Mouse (Mus musculus): ENCODE results near the gene Tlr3. TPM values are rescaled to one million over a fixed set of nuclear protein-coding genes. Genes with fewer than 3 reads are reported as not detected.

Gene Tlr3
- polyA plus RNA-seq, 1 experiment from 2014 or later, result 0.99 TPM

GRCm38 (mm10) chr8:45410146-45410880 is 567 bp downstream of the Tlr3 start:
- Histone ChIP-seq H3K9ac (replicated peaks; ENCODE audit: low read depth, low read length) (0 out of 2 replicates have a peak overlapping the region, but pooled peaks have one; percentile 31), H3K9me3 (ENCODE audit: control insufficient read depth, low read length) (no peaks in the 10 kb centered on the region), H3K4me3 (replicated peaks; ENCODE audit: low read length) (peak overlapping the region; percentile 33), H3K36me3 (ENCODE audit: control insufficient read depth, insufficient read depth) (no peaks in the 10 kb centered on the region), H3K4me1 (replicated peaks; ENCODE audit: control insufficient read depth, insufficient read depth, low read length) (peaks cover 3% of the 10 kb centered on the region; the same call in 1 of the 2 replicates), H3K27me3 (replicated peaks; ENCODE audit: control insufficient read depth, insufficient read depth, low read length) (no peaks in the 10 kb centered on the region), H3K27ac (ENCODE audit: low read length) (no peak overlapping the region), H3K4me2 (ENCODE audit: low read length) (peak overlapping the region; percentile 56)
- ATAC-seq, result peak; percentile 87
- WGBS, result 4% methylated on average over 18 of the region's 18 CpGs

GRCm38 (mm10) chr8:45409702-45410101 is 1.2 kb downstream of the Tlr3 start:
- Histone ChIP-seq H3K9ac (replicated peaks; ENCODE audit: low read depth, low read length) (no peak overlapping the region), H3K4me3 (replicated peaks; ENCODE audit: low read length) (peak overlapping the region; percentile 33), H3K36me3 (ENCODE audit: control insufficient read depth, insufficient read depth) (no peaks in the 10 kb centered on the region), H3K9me3 (ENCODE audit: control insufficient read depth, low read length) (no peaks in the 10 kb centered on the region), H3K4me2 (ENCODE audit: low read length) (peak overlapping the region; percentile 56), H3K27me3 (replicated peaks; ENCODE audit: control insufficient read depth, insufficient read depth, low read length) (no peaks in the 10 kb centered on the region), H3K27ac (ENCODE audit: low read length) (no peak overlapping the region), H3K4me1 (replicated peaks; ENCODE audit: control insufficient read depth, insufficient read depth, low read length) (peaks cover 3% of the 10 kb centered on the region; the same call in 1 of the 2 replicates)
- no peak for ATAC-seq
- WGBS, result 39% methylated on average over 4 of the region's 4 CpGs

DNA sequence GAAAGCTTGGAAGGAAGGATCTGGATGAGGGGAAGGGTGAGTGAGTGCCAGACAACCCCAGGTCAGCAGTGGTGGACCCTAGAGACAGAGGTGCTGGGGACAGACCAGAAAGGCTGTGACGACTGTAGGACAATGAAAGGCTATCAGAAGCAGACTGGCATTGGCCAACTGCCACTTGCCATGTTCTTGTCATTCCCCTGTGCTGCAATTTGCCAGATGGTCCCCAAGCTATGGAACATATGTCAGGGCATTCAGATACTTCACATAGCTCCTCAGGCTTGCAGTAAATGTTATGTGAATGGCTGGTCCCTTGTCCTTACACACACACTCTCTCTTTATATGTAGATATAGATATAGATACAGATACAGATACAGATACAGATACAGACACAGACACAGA is 27.6 kb downstream of the Tlr3 start:
- peak; percentile 26; the same call in 1 of the 2 replicates for ATAC-seq
- peaks cover 13% of the 10 kb centered on the region for H3K4me1 ChIP-seq (replicated peaks; ENCODE audit: control insufficient read depth, insufficient read depth, low read length)
- no peaks in the 10 kb centered on the region for H3K36me3 ChIP-seq (ENCODE audit: control insufficient read depth, insufficient read depth)
- 15% methylated on average over 1 of the region's 1 CpGs for WGBS
- no peaks in the 10 kb centered on the region for H3K27me3 ChIP-seq (replicated peaks; ENCODE audit: control insufficient read depth, insufficient read depth, low read length)
- no peak overlapping the region for H3K4me2 ChIP-seq (ENCODE audit: low read length)
- no peak overlapping the region for H3K4me3 ChIP-seq (replicated peaks; ENCODE audit: low read length)
- H3K27ac ChIP-seq (ENCODE audit: low read length), result no peak overlapping the region
- no peaks in the 10 kb centered on the region for H3K9me3 ChIP-seq (ENCODE audit: control insufficient read depth, low read length)
- no peak overlapping the region for H3K9ac ChIP-seq (replicated peaks; ENCODE audit: low read depth, low read length)

DNA sequence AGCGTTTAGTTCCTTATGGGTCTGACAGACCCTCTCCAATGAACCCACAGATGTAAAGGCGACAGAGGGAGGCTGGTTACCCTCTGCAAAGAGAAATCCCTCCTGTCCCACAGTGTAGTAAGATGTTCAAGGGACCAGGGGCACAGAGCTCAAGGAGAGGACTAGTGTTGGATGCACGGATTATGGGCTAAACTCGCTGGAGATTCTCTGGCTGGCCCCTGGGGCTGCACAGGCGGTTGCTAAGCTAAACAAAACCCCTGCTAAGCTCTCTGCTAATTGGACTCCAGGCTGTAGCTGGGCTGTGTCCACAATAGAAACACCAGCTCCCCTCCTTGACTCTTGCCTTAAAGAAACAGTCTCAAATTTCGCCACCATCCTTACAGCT is 28.9 kb downstream of the Tlr3 start, which contains the start of gene Fam149a:
Fam149a (minus strand) TSS at position 329 of the 385 bp plus-strand sequence.
- no peaks in the 10 kb centered on the region for H3K27me3 ChIP-seq (replicated peaks; ENCODE audit: control insufficient read depth, insufficient read depth, low read length)
- H3K4me2 ChIP-seq (ENCODE audit: low read length), result peak within 1 kb of the TSS; percentile 84
- H3K4me1 ChIP-seq (replicated peaks; ENCODE audit: control insufficient read depth, insufficient read depth, low read length), result peaks cover 13% of the 10 kb centered on the region
- no peak within 1 kb of the TSS; the same call in 1 of the 2 replicates for H3K27ac ChIP-seq (ENCODE audit: low read length)
- WGBS, result 0% methylated on average over 6 of the region's 6 CpGs
- peak within 1 kb of the TSS; percentile 41 for H3K4me3 ChIP-seq (replicated peaks; ENCODE audit: low read length)
- H3K9me3 ChIP-seq (ENCODE audit: control insufficient read depth, low read length), result no peaks in the 10 kb centered on the region
- peak; percentile 73 for ATAC-seq
- peak within 1 kb of the TSS; percentile 56 for H3K9ac ChIP-seq (replicated peaks; ENCODE audit: low read depth, low read length)
- no peaks in the 10 kb centered on the region for H3K36me3 ChIP-seq (ENCODE audit: control insufficient read depth, insufficient read depth)

DNA sequence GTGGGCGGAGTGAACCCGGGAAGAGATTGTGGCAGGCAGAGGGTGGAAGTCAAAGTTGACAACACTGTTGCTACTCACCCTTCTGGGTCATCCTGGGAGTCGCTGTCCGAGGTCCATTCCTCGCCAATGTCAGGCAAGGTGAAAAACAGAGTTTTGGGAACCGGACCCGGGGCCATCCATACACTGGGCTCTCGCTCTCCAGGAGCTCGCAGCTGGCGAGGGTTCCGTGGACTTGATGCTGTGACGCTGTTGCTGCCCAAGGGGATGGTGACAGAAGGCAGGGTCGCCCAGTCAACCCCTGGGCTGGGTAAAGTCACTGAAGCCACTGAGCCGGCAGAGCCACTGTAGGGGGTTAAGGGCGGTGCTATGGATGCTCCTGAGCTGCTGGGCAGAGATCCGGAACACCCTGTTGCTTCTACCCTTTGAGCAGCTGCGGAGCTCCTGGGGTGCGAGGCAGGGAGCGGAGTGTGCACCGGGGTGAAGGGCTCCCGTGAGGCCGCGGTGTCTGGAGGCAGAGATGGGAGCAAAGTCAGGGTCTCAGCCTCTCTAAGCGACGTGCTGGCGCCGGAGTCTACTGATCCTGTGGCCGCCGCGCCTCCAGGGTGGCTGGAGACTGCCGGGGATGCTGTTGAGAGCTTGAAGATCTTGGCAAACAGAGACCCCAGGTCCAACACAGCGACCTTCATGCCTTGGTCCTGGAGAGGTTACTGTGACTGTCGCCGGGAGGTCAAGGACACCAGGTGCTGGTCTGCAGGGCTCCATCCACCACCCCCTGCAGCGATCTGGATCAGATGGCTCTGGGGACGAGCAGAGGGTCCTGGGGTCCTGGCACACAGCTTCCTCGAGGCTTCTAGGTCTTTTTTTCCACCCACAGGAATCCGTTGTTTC is 29.6 kb downstream of the Tlr3 start:
- H3K4me1 ChIP-seq (replicated peaks; ENCODE audit: control insufficient read depth, insufficient read depth, low read length), result peaks cover 13% of the 10 kb centered on the region
- H3K36me3 ChIP-seq (ENCODE audit: control insufficient read depth, insufficient read depth), result no peaks in the 10 kb centered on the region
- H3K27me3 ChIP-seq (replicated peaks; ENCODE audit: control insufficient read depth, insufficient read depth, low read length), result no peaks in the 10 kb centered on the region
- peak; percentile 36 for ATAC-seq
- H3K9ac ChIP-seq (replicated peaks; ENCODE audit: low read depth, low read length), result peak overlapping the region; percentile 56
- peak overlapping the region; percentile 41 for H3K4me3 ChIP-seq (replicated peaks; ENCODE audit: low read length)
- no peaks in the 10 kb centered on the region for H3K9me3 ChIP-seq (ENCODE audit: control insufficient read depth, low read length)
- no peak overlapping the region; the same call in 1 of the 2 replicates for H3K27ac ChIP-seq (ENCODE audit: low read length)
- peak overlapping the region; percentile 84 for H3K4me2 ChIP-seq (ENCODE audit: low read length)
- WGBS, result 3% methylated on average over 38 of the region's 38 CpGs

DNA sequence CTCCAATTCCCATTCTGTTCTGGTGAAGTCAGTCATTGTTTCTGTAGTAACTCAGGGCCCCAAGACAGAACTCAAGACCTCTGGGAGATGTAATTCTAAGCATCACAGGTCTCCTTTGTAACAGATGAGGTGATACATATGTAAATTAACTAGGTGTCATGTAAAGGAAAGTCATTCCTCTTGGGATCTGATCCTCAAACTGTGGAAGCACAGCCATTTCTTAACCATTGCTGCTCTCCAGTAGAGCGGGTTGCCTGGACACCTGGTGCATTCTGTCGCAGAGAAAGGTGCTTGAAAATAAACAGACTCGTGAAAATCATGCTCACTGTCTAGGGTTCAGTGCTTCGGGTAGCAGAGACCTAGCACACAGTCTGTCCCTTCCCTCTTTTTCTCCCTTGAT is 30.3 kb downstream of the Tlr3 start:
- Histone ChIP-seq H3K36me3 (ENCODE audit: control insufficient read depth, insufficient read depth) (no peaks in the 10 kb centered on the region), H3K27ac (ENCODE audit: low read length) (no peak overlapping the region), H3K27me3 (replicated peaks; ENCODE audit: control insufficient read depth, insufficient read depth, low read length) (no peaks in the 10 kb centered on the region), H3K4me1 (replicated peaks; ENCODE audit: control insufficient read depth, insufficient read depth, low read length) (peaks cover 13% of the 10 kb centered on the region), H3K4me2 (ENCODE audit: low read length) (no peak overlapping the region), H3K9me3 (ENCODE audit: control insufficient read depth, low read length) (no peaks in the 10 kb centered on the region), H3K9ac (replicated peaks; ENCODE audit: low read depth, low read length) (no peak overlapping the region), H3K4me3 (replicated peaks; ENCODE audit: low read length) (no peak overlapping the region)
- ATAC-seq, result no peak
- 20% methylated on average over 4 of the region's 4 CpGs for WGBS

DNA sequence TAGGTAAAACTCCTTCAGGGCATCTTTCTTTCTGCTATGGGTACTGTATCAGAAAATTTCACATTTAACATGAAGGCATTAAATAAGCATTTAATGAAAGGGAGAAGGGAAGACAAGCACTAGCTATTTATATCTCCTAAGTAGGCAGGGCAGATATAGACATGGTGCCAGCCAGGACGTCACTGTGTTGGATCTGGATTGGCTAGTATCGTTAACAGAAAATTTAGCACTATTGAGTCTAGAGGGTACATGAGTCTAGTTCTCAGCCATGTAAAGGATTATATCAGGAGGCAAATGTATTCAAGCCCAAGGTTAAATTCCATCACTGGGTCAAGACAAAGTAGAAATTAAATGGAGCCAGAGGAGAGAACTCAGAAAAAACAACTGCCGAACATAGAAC is 36.8 kb downstream of the Tlr3 start:
- Histone ChIP-seq H3K9me3 (ENCODE audit: control insufficient read depth, low read length) (no peaks in the 10 kb centered on the region), H3K27me3 (replicated peaks; ENCODE audit: control insufficient read depth, insufficient read depth, low read length) (no peaks in the 10 kb centered on the region), H3K27ac (ENCODE audit: low read length) (no peak overlapping the region), H3K4me1 (replicated peaks; ENCODE audit: control insufficient read depth, insufficient read depth, low read length) (no peaks in the 10 kb centered on the region), H3K4me2 (ENCODE audit: low read length) (no peak overlapping the region), H3K9ac (replicated peaks; ENCODE audit: low read depth, low read length) (no peak overlapping the region), H3K36me3 (ENCODE audit: control insufficient read depth, insufficient read depth) (no peaks in the 10 kb centered on the region), H3K4me3 (replicated peaks; ENCODE audit: low read length) (no peak overlapping the region)
- no peak for ATAC-seq
- WGBS, result 61% methylated on average over 3 of the region's 3 CpGs

- no peak overlapping the region for H3K27ac ChIP-seq (ENCODE audit: low read length)
- no peaks in the 10 kb centered on the region for H3K9me3 ChIP-seq (ENCODE audit: control insufficient read depth, low read length)
- no peaks in the 10 kb centered on the region for H3K36me3 ChIP-seq (ENCODE audit: control insufficient read depth, insufficient read depth)
- H3K9ac ChIP-seq (replicated peaks; ENCODE audit: low read depth, low read length), result no peak overlapping the region
- ATAC-seq, result no peak
- WGBS, result 93% methylated on average over 1 of the region's 1 CpGs
- no peak overlapping the region for H3K4me2 ChIP-seq (ENCODE audit: low read length)
- no peaks in the 10 kb centered on the region for H3K4me1 ChIP-seq (replicated peaks; ENCODE audit: control insufficient read depth, insufficient read depth, low read length)
- no peak overlapping the region for H3K4me3 ChIP-seq (replicated peaks; ENCODE audit: low read length)
- H3K27me3 ChIP-seq (replicated peaks; ENCODE audit: control insufficient read depth, insufficient read depth, low read length), result no peaks in the 10 kb centered on the region
These were observed 43.7 kb downstream of the Tlr3 start for GRCm38 (mm10) chr8:45367154-45367553.

- Histone ChIP-seq H3K4me3 (replicated peaks; ENCODE audit: low read length) (no peak overlapping the region), H3K27ac (ENCODE audit: low read length) (no peak overlapping the region), H3K4me2 (ENCODE audit: low read length) (no peak overlapping the region), H3K4me1 (replicated peaks; ENCODE audit: control insufficient read depth, insufficient read depth, low read length) (0 out of 2 replicates have a peak, but pooled peaks cover 4% of the 10 kb centered on the region), H3K9ac (replicated peaks; ENCODE audit: low read depth, low read length) (no peak overlapping the region), H3K9me3 (ENCODE audit: control insufficient read depth, low read length) (no peaks in the 10 kb centered on the region), H3K36me3 (ENCODE audit: control insufficient read depth, insufficient read depth) (no peaks in the 10 kb centered on the region), H3K27me3 (replicated peaks; ENCODE audit: control insufficient read depth, insufficient read depth, low read length) (no peaks in the 10 kb centered on the region)
- no peak for ATAC-seq
- 93% methylated on average over 1 of the region's 1 CpGs for WGBS
These were observed 47.7 kb downstream of the Tlr3 start for GRCm38 (mm10) chr8:45363220-45363619.

Data from forebrain, embryonic 16.5 days (tissue).